Mouse (Mus musculus) heart, postnatal 0 days (tissue): ENCODE measurements around the gene Rae1.

Source experiments
- CTCF ChIP-seq: IDR thresholded peaks from 2 replicates; pipeline ENCODE4 v1.5.1; 2016; ENCODE audit warnings: antibody characterized with exemption, control low read depth, low read depth
- EP300 ChIP-seq: IDR thresholded peaks from 2 replicates; pipeline ENCODE4 v1.6.1; 2016; ENCODE audit warnings: antibody characterized with exemption, low read depth

- TF ChIP-seq CTCF (no peak), EP300 (no peak)
These were observed 41.3 kb upstream of the Rae1 start for GRCm38 (mm10) chr2:172958579-172958978.
